ENCODE assay signal across 9 mouse cellular contexts in genomic region chr4:138107441-138108409, GRCm38 (mm10).
DNase-seq lines count a peak whose midpoint lies in the region; ATAC-seq and TF ChIP-seq lines count a peak whose summit lies in the region.
"Had no signal": no experiment of that assay in that cellular context is flagged by ENCODE, and none has a peak within 500 bp of the region (broad histone marks: within the 10 kb centered on the region; RNA-seq: fewer than 3 reads in every experiment).

No protein-coding gene starts in this region.

- H3K4me3 ChIP-seq in heart, embryonic 11.5 days (ENCODE audit: low read depth, low read length): no peak overlapping the region
- no peak overlapping the region for H3K4me3 ChIP-seq in spleen, adult 2 months (ENCODE audit: extremely low read depth, insufficient read depth, insufficient read length)
- H3K4me3 ChIP-seq: midbrain, embryonic 12.5 days had no signal

- H3K27ac ChIP-seq in heart, embryonic 11.5 days (ENCODE audit: low read depth, low read length): no peak overlapping the region
- no peak overlapping the region for H3K27ac ChIP-seq in spleen, adult 2 months (ENCODE audit: insufficient read depth, low read length)
- H3K27ac ChIP-seq: midbrain, embryonic 12.5 days had no signal

- H3K4me2 ChIP-seq in heart, embryonic 11.5 days: no peak overlapping the region
- H3K4me2 ChIP-seq: midbrain, embryonic 12.5 days had no signal

- peaks cover 31% of the 10 kb centered on the region; the same call in 1 of the 2 replicates for H3K36me3 ChIP-seq in heart, embryonic 11.5 days (ENCODE audit: control insufficient read depth, insufficient read depth, low read length)
- peaks cover 27% of the 10 kb centered on the region for H3K36me3 ChIP-seq in spleen, adult 2 months (ENCODE audit: control insufficient read depth, insufficient read depth, low read length)

- no peaks in the 10 kb centered on the region for H3K27me3 ChIP-seq in heart, embryonic 11.5 days (ENCODE audit: control insufficient read depth, insufficient read depth, low read length)
- no peaks in the 10 kb centered on the region for H3K27me3 ChIP-seq in spleen, adult 2 months (ENCODE audit: control insufficient read depth, insufficient read depth, low read length)
- H3K27me3 ChIP-seq: midbrain, embryonic 12.5 days had no signal

- WGBS in heart, embryonic 11.5 days (ENCODE audit: insufficient replicate concordance): 83% methylated on average over 7 of the region's 7 CpGs
- 92% methylated on average over 7 of the region's 7 CpGs for WGBS in spleen, adult 2 months

- no peaks in the 10 kb centered on the region for H3K9me3 ChIP-seq in heart, embryonic 11.5 days (replicated peaks; ENCODE audit: control insufficient read depth, low read length)
- H3K9me3 ChIP-seq: midbrain, embryonic 12.5 days had no signal

- H3K9ac ChIP-seq in heart, embryonic 11.5 days (ENCODE audit: low read depth, low read length): no peak overlapping the region
- H3K9ac ChIP-seq: midbrain, embryonic 12.5 days had no signal

- peak; percentile 75 to 85 for DNase-seq in heart, adult 18-20 months
- peak; percentile 32 to 49 for DNase-seq in adrenal gland, adult 18-20 months (ENCODE audit: low spot score in 2 of 2)
- peak; percentile 86 for DNase-seq in embryo, embryonic 10.5 days (ENCODE audit: low spot score)
- peak; percentile 84 for DNase-seq in layer of hippocampus, adult 9-11 months
- peak; percentile 27 to 48 for DNase-seq in spleen, adult 2 months (ENCODE audit: low read depth in 1 of 2, low spot score in 2 of 2)

- TF ChIP-seq POLR2A in spleen, adult 2 months (IDR thresholded peaks at IDR 0.05; ENCODE audit: low read depth, low read length): no peak

- peak; percentile 40; the same call in 1 of the 2 replicates for TF ChIP-seq CTCF in spleen, adult 2 months (IDR thresholded peaks at IDR 0.05; ENCODE audit: extremely low read depth, insufficient read depth, insufficient read length, insufficient replicate concordance)

- no peaks in the 10 kb centered on the region for H3K4me1 ChIP-seq in heart, embryonic 11.5 days (ENCODE audit: control insufficient read depth, insufficient read depth, low read length)
- H3K4me1 ChIP-seq in spleen, adult 2 months (ENCODE audit: control insufficient read depth, insufficient read depth, insufficient read length): no peaks in the 10 kb centered on the region
- H3K4me1 ChIP-seq: midbrain, embryonic 12.5 days had no signal

- no peak for ATAC-seq in heart, embryonic 11.5 days (replicated peaks; ENCODE audit: insufficient number of reproducible peaks, low FRiP score, low TSS enrichment)
- ATAC-seq in hematopoietic stem cell, adult 5-6 weeks (replicated peaks in 1 of 2; ENCODE audit: insufficient read depth in 1 of 2, low FRiP score in 2 of 2, low TSS enrichment in 1 of 2, low read depth in 1 of 2, poor library complexity in 2 of 2, severe bottlenecking in 2 of 2): peak; percentile 39 to 56; a peak in 1 of 4 replicates
- ATAC-seq in megakaryocyte-erythroid progenitor cell, adult 5-6 weeks (replicated peaks; ENCODE audit: low FRiP score, low TSS enrichment, poor library complexity, severe bottlenecking): peak; percentile 69
